Mouse (Mus musculus): ENCODE measurements around the gene Efna5.

DNA sequence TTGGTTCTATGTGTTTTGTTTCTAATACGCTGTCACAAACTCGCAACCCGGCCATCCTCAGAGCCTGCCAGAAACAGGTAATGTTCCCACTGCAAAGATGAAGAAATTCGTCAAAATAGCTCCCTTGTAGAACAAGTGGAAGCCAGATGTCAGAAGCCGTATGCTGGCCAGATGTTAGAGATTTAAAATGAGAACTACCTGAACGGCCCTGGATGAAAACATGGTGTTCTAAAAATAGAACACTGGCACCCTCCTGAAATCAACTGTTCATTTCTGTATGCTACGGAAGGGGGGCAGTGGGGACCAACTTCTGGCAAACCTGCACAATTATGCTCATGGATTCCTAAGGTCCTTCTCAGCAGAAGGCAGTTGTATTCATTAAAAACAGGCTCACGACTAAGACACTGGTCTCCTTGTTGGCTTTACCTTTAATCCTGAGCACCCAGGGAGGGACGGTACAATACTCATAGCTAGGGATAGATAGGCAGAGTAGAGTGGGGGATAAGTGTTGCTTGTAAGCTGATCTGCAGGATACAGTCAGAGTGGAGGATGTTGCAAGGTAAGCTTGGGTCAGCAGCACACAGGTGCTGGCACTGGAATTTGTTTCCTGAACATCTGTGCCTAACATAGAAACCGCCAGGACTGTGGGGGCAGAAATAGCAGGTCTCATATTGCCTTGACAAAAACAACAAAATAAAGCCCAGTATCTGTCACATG lies 151.2 kb downstream of the Efna5 start:
- no peak for TF ChIP-seq CTCF (IDR thresholded peaks at IDR 0.05; ENCODE audit: insufficient read depth, low read length)
- TF ChIP-seq POLR2A (IDR thresholded peaks at IDR 0.05; ENCODE audit: borderline replicate concordance, extremely low read depth, low read depth, low read length): no peak
